In the genomic region with DNA sequence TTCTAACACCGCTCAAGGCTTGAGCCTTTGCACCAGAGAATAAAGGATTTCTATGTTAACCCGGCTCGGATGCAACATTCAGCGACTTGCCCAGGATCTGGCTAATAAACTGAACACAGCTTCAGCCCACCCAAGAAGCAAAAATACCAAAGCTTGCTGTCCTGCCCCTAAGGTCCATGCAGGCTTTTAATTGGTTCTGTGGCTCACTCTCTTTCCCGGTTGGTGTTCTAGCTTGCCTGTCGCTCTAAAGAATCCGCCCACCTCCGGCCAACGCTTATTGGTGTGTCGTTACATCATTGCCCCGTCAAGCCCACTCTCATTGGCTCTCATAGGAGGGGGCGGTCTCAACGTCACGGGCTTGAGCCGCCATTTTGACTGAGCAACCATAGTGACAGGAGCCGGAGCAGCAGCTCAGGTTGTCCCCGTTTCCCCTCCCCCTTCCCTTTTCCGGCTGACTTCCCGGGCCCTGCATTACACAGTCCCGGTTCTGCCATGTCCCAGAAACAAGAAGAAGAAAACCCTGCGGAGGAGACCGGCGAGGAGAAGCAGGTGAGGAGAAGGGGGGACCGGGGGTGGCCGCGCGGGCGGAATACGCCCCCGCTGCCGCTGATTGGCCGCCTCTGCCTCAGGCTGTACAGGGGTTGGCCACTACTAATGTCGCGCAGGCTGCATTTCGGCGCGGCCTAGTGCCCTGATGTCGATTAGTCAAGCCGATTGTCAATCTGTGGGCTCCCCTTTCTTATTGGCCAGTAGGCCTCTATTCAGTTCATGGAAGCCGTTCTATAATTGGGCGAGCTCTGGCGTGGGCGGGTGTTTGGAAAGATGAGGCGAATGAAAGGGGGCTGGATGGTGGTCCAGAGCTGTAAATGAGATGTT, we compare ENCODE assay signal across 7 mouse cellular contexts. TPM values are rescaled to one million over a fixed set of nuclear protein-coding genes. Genes with fewer than 3 reads are reported as not detected.
DNase-seq lines count a peak whose midpoint lies in the region; ATAC-seq and TF ChIP-seq lines count a peak whose summit lies in the region.

A gene (plus strand): TSS at position 366 of the 876 bp plus-strand sequence.

- H3K9me3 ChIP-seq in embryonic facial prominence, embryonic 10.5 days, result no peaks in the 10 kb centered on the region
- H3K9me3 ChIP-seq in intestine, postnatal 0 days (ENCODE audit: control insufficient read depth), result no peaks in the 10 kb centered on the region
- no peaks in the 10 kb centered on the region for H3K9me3 ChIP-seq in midbrain, embryonic 12.5 days

- DNase-seq in adrenal gland, postnatal 10 days, result peak; percentile 97
- peak; percentile 98 for DNase-seq in embryonic facial prominence, embryonic 10.5 days (ENCODE audit: low spot score)
- DNase-seq in gonadal fat pad, adult 2 months (ENCODE audit: low read depth), result peak; percentile 97
- DNase-seq in left cerebral cortex, postnatal 4 days, result peak; percentile 98

- under 1% methylated on average over 44 of the region's 44 CpGs for WGBS in embryonic facial prominence, embryonic 10.5 days
- under 1% methylated on average over 44 of the region's 44 CpGs for WGBS in intestine, postnatal 0 days
- WGBS in midbrain, embryonic 12.5 days, result under 1% methylated on average over 44 of the region's 44 CpGs
- WGBS in small intestine, adult 2 months, result under 1% methylated on average over 44 of the region's 44 CpGs

- TF ChIP-seq CTCF in intestine, postnatal 0 days (IDR thresholded peaks at IDR 0.05; ENCODE audit: low read depth), result no peak
- no peak for TF ChIP-seq CTCF in small intestine, adult 2 months (IDR thresholded peaks at IDR 0.05; ENCODE audit: extremely low read depth, insufficient read length, insufficient replicate concordance, low read depth, low read length)

- ATAC-seq in intestine, postnatal 0 days, result peak; percentile 99
- peak; percentile 99 for ATAC-seq in midbrain, embryonic 12.5 days (ENCODE audit: low FRiP score, low read depth)

- H3K36me3 ChIP-seq in embryonic facial prominence, embryonic 10.5 days (replicated peaks), result peaks cover 48% of the 10 kb centered on the region
- peaks cover 35% of the 10 kb centered on the region for H3K36me3 ChIP-seq in intestine, postnatal 0 days (ENCODE audit: control insufficient read depth, insufficient read depth)
- H3K36me3 ChIP-seq in midbrain, embryonic 12.5 days, result peaks cover 34% of the 10 kb centered on the region
- peaks cover 39% of the 10 kb centered on the region for H3K36me3 ChIP-seq in small intestine, adult 2 months (ENCODE audit: control insufficient read depth, insufficient read depth, low read length)

- intact Hi-C loops in left cerebral cortex, postnatal 4 days (cut with DNase I), result no loop called here

- H3K27me3 ChIP-seq in embryonic facial prominence, embryonic 10.5 days (replicated peaks; ENCODE audit: low read depth, poor library complexity, severe bottlenecking), result no peaks in the 10 kb centered on the region
- H3K27me3 ChIP-seq in intestine, postnatal 0 days (replicated peaks; ENCODE audit: control insufficient read depth, insufficient read depth, low read length), result no peaks in the 10 kb centered on the region
- no peaks in the 10 kb centered on the region for H3K27me3 ChIP-seq in midbrain, embryonic 12.5 days
- no peaks in the 10 kb centered on the region for H3K27me3 ChIP-seq in small intestine, adult 2 months (ENCODE audit: control insufficient read depth, insufficient read depth, low read length)

- peak within 1 kb of the TSS; percentile 68 for H3K4me2 ChIP-seq in intestine, postnatal 0 days (replicated peaks; ENCODE audit: low read depth)
- H3K4me2 ChIP-seq in midbrain, embryonic 12.5 days (replicated peaks), result peak within 1 kb of the TSS; percentile 81

- TF ChIP-seq POLR2A in small intestine, adult 2 months (IDR thresholded peaks at IDR 0.05; ENCODE audit: low read depth, low read length), result peak; percentile 52; the same call in 1 of the 2 replicates

- H3K27ac ChIP-seq in embryonic facial prominence, embryonic 10.5 days (replicated peaks), result peak within 1 kb of the TSS; percentile 93
- H3K27ac ChIP-seq in intestine, postnatal 0 days (ENCODE audit: low read depth, low read length), result peak within 1 kb of the TSS; percentile 84
- H3K27ac ChIP-seq in midbrain, embryonic 12.5 days (replicated peaks), result peak within 1 kb of the TSS; percentile 90
- peak within 1 kb of the TSS; percentile 76 for H3K27ac ChIP-seq in small intestine, adult 2 months (ENCODE audit: insufficient read depth, low read depth, low read length)

- peak within 1 kb of the TSS; percentile 77 for H3K4me3 ChIP-seq in embryonic facial prominence, embryonic 10.5 days
- H3K4me3 ChIP-seq in intestine, postnatal 0 days (ENCODE audit: low read depth, low read length), result peak within 1 kb of the TSS; percentile 72
- H3K4me3 ChIP-seq in midbrain, embryonic 12.5 days, result peak within 1 kb of the TSS; percentile 72
- H3K4me3 ChIP-seq in small intestine, adult 2 months (ENCODE audit: low read depth, low read length), result peak within 1 kb of the TSS; percentile 75

- peaks cover 20% of the 10 kb centered on the region for H3K4me1 ChIP-seq in embryonic facial prominence, embryonic 10.5 days
- no peaks in the 10 kb centered on the region for H3K4me1 ChIP-seq in intestine, postnatal 0 days (replicated peaks; ENCODE audit: control insufficient read depth, insufficient read depth, low read length)
- peaks cover 20% of the 10 kb centered on the region for H3K4me1 ChIP-seq in midbrain, embryonic 12.5 days
- peaks cover 5% of the 10 kb centered on the region; the same call in 1 of the 2 replicates for H3K4me1 ChIP-seq in small intestine, adult 2 months (ENCODE audit: control insufficient read depth, insufficient read depth, insufficient read length, low read length)

- peak within 1 kb of the TSS; percentile 67 for H3K9ac ChIP-seq in intestine, postnatal 0 days (ENCODE audit: low read depth, low read length)
- H3K9ac ChIP-seq in midbrain, embryonic 12.5 days (replicated peaks), result peak within 1 kb of the TSS; percentile 68

RNA-seq across cellular contexts. Expression of the gene that starts here (rescaled TPM):
- 10 to 100 TPM; 67.8 to 68.1 TPM for total RNA-seq in adrenal gland, postnatal 10 days (2021)
- polyA plus RNA-seq in embryonic facial prominence, embryonic 10.5 days (2016; fragmentation: Nextera tagmentation; extraction: Ambion mirVana), result 79.1 and 79.7 TPM in 2 replicates
- 14.6 and 19.8 TPM in 2 replicates for polyA plus RNA-seq in gonadal fat pad, adult 2 months (2012; rRNA removed)
- 44.0 and 48.2 TPM in 2 replicates for polyA plus RNA-seq in intestine, postnatal 0 days (2015; fragmentation: Nextera tagmentation; extraction: Ambion mirVana)
- 100 to 1,000 TPM; 135 to 145 TPM for total RNA-seq in left cerebral cortex, postnatal 4 days (2021)
- 100 and 106 TPM in 2 replicates for polyA plus RNA-seq in midbrain, embryonic 12.5 days (2016; fragmentation: Nextera tagmentation; extraction: Ambion mirVana)
- polyA plus RNA-seq in small intestine, adult 2 months (2012; rRNA removed), result 5.2 and 10.1 TPM in 2 replicates

Comparison
In these comparisons a context has a peak if more than half of its experiments do, and no peak if none do; other contexts are left out.
1. Peak in every context shown above with its lines: DNase-seq, ATAC-seq, H3K4me3 ChIP-seq and H3K27ac ChIP-seq.